Mouse (Mus musculus): Measurements from ENCODE around the gene Lrmda. TPM values are rescaled to one million over a fixed set of nuclear protein-coding genes. Genes with fewer than 3 reads are reported as not detected.

Gene Lrmda
- total and polyA plus RNA-seq, 2 experiments from 2014 or later: 0.18 TPM; not detected in 1

DNA sequence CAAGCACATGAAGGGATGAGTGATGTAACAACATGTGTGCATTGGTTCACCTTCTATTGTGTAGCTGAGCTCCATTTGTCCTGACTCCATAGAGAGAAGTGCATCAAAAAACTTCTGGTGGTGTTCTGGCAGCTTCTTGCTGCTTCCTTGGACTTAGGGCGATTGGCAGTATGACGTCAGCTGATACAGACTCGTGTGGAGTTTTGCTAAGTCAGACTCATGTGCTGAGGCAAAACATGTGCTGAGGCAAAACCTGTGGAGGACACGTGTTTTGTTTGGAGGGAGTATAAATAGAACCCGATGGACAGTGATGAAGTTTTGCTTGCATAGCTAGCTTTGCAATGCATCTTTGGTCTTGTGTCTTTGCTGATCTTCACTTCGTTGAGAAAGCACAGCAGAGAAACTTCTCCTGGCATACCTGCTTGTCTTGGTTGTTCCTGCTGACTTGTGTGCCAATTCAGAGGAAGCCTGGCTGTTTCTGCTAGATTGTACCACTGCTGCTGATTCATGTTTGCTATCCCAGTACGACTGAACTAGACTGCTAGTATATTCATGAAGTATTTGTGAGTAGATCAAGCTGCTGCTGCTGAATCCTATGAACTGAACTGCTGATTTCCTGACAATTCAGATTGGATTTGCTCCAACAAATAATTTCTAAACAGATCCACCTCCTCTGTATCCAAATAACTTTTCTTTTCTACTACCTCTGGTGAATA is 208.9 kb downstream of the Lrmda start:
- no peaks in the 10 kb centered on the region for H3K27me3 ChIP-seq (ENCODE audit: insufficient read depth, low read length)
- 83% methylated on average over 7 of the region's 7 CpGs for WGBS
- no peak overlapping the region for H3K4me3 ChIP-seq (ENCODE audit: low read depth, low read length)
- no peak for DNase-seq
- ATAC-seq: no peak
- TF ChIP-seq CTCF (IDR thresholded peaks at IDR 0.05; ENCODE audit: low read depth): no peak
- no peaks in the 10 kb centered on the region for H3K9me3 ChIP-seq (ENCODE audit: low read length)
- no peaks in the 10 kb centered on the region for H3K36me3 ChIP-seq (ENCODE audit: insufficient read depth)
- no peak overlapping the region for H3K4me2 ChIP-seq (ENCODE audit: low read depth)
- no peak overlapping the region for H3K9ac ChIP-seq
- H3K4me1 ChIP-seq (ENCODE audit: insufficient read depth): no peaks in the 10 kb centered on the region
- H3K27ac ChIP-seq (ENCODE audit: low read depth, low read length): no peak overlapping the region

DNA sequence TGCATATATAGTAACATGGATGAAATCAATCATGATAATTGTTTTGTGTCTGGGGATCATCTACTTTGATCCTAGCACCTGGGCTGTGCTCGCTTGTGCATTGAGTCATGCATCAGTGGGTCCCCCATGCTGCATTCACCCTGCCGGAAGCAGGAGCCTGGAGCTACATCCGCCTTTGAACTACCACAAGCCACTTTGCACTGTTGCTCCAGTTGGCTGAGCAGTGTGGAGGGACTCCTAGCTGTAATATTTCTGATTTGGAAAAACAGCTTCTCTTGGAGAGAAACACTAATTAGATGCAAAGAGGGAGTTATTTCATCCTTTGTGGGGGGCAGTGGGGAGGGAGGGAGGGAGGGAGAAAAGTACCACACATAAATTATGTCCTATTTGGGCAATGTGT is 220.8 kb downstream of the Lrmda start:
- 54% methylated on average over 3 of the region's 3 CpGs for WGBS
- TF ChIP-seq CTCF (IDR thresholded peaks at IDR 0.05; ENCODE audit: low read depth): no peak
- no peaks in the 10 kb centered on the region for H3K9me3 ChIP-seq (ENCODE audit: low read length)
- ATAC-seq: no peak
- H3K4me3 ChIP-seq (ENCODE audit: low read depth, low read length): no peak overlapping the region
- no peaks in the 10 kb centered on the region for H3K4me1 ChIP-seq (ENCODE audit: insufficient read depth)
- H3K4me2 ChIP-seq (ENCODE audit: low read depth): no peak overlapping the region
- no peak for DNase-seq
- no peaks in the 10 kb centered on the region for H3K36me3 ChIP-seq (ENCODE audit: insufficient read depth)
- H3K9ac ChIP-seq: no peak overlapping the region
- no peak overlapping the region for H3K27ac ChIP-seq (ENCODE audit: low read depth, low read length)
- H3K27me3 ChIP-seq (ENCODE audit: insufficient read depth, low read length): no peaks in the 10 kb centered on the region

DNA sequence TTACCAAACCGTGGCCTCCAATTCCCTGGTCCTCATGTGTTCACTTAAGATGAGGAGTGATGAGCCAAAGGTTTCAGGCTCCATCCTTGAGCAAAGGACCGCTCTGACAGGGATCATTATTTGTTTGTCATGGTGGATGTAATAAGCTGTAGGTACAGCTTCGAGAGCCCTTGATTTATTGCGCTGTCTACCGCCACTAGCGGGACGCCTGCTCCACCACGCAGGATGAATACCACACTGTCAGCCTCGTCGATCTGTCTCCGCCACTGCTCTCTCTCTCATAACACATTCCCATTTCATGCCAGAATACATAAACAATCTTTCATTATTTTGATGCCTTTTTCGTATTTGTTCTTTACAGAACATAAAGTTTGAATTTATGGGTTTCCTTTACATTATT is 235.9 kb downstream of the Lrmda start:
- DNase-seq (no peak), ATAC-seq (no peak)
- no peak overlapping the region for H3K9ac ChIP-seq
- H3K9me3 ChIP-seq (ENCODE audit: low read length): no peaks in the 10 kb centered on the region
- H3K4me1 ChIP-seq (ENCODE audit: insufficient read depth): peaks cover 12% of the 10 kb centered on the region; the same call in 1 of the 2 replicates
- 79% methylated on average over 12 of the region's 12 CpGs for WGBS
- no peak for TF ChIP-seq CTCF (IDR thresholded peaks at IDR 0.05; ENCODE audit: low read depth)
- no peak overlapping the region for H3K4me2 ChIP-seq (ENCODE audit: low read depth)
- no peaks in the 10 kb centered on the region for H3K27me3 ChIP-seq (ENCODE audit: insufficient read depth, low read length)
- no peaks in the 10 kb centered on the region for H3K36me3 ChIP-seq (ENCODE audit: insufficient read depth)
- H3K27ac ChIP-seq (ENCODE audit: low read depth, low read length): no peak overlapping the region
- no peak overlapping the region for H3K4me3 ChIP-seq (ENCODE audit: low read depth, low read length)

DNA sequence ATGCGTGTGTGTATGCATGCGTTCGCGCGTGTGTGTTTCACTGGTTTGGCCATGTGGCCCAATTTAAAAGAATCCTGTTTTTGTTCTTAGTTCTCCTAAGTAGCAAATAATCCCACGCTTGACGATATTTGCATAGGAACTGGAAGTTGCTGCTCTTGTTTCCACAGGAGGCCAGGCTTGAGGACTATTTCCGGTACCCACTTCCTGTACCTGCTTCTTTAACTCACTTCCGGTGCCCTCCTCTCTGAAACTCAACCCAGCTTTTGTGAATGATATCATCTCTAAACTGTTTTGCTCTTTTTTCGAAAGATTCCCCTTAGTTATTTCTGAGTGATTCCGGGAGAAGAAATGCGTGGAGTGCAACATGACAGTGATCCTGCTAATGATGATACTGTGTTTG is 236.8 kb downstream of the Lrmda start:
- no peak overlapping the region for H3K4me2 ChIP-seq (ENCODE audit: low read depth)
- peaks cover 12% of the 10 kb centered on the region; the same call in 1 of the 2 replicates for H3K4me1 ChIP-seq (ENCODE audit: insufficient read depth)
- no peaks in the 10 kb centered on the region for H3K27me3 ChIP-seq (ENCODE audit: insufficient read depth, low read length)
- H3K9ac ChIP-seq: no peak overlapping the region
- no peaks in the 10 kb centered on the region for H3K36me3 ChIP-seq (ENCODE audit: insufficient read depth)
- no peak for TF ChIP-seq CTCF (IDR thresholded peaks at IDR 0.05; ENCODE audit: low read depth)
- 85% methylated on average over 12 of the region's 12 CpGs for WGBS
- no peak overlapping the region for H3K4me3 ChIP-seq (ENCODE audit: low read depth, low read length)
- DNase-seq (no peak), ATAC-seq (no peak)
- no peaks in the 10 kb centered on the region for H3K9me3 ChIP-seq (ENCODE audit: low read length)
- H3K27ac ChIP-seq (ENCODE audit: low read depth, low read length): no peak overlapping the region

DNA sequence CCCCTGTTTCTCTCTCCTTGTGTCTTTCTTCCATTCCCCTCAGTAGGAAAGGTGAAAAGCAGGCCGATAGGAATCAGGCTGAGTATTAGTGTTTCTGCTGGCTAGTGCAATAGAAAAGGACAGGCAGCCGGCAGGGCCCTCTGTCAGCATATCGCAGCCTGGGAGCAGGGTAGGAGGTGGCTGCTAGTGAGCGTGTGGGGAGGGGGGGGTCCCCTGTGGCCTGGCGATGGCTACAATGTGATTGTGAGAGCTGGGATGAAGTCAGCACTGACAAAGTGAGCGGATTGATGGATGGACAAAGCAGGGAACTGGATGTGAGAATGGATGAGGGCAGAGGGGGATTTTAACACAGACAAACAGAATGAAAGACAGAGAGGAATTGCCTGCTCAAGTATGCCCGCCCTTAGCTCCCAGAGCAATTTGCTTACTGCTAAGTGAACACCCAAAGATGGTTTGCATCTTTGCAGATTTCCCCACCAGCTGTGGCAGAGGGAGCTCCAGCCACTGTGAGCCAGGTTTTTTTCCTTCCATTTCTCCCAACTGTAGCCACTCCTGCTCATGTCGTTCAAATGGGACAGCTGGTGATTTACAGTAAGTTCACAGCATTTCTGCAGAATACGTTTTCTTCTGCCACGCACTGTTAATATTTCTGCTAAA is 240.0 kb downstream of the Lrmda start:
- H3K27me3 ChIP-seq (ENCODE audit: insufficient read depth, low read length): no peaks in the 10 kb centered on the region
- H3K4me2 ChIP-seq (ENCODE audit: low read depth): 0 out of 2 replicates have a peak overlapping the region, but pooled peaks have one; percentile 8
- TF ChIP-seq CTCF (IDR thresholded peaks at IDR 0.05; ENCODE audit: low read depth): 0 out of 2 replicates have a peak, but pooled peaks have one; percentile 15
- DNase-seq (peak; percentile 61), ATAC-seq (peak; percentile 47)
- no peaks in the 10 kb centered on the region for H3K9me3 ChIP-seq (ENCODE audit: low read length)
- H3K27ac ChIP-seq (ENCODE audit: low read depth, low read length): 0 out of 2 replicates have a peak overlapping the region, but pooled peaks have one; percentile 21
- H3K4me3 ChIP-seq (ENCODE audit: low read depth, low read length): no peak overlapping the region
- H3K36me3 ChIP-seq (ENCODE audit: insufficient read depth): no peaks in the 10 kb centered on the region
- peaks cover 12% of the 10 kb centered on the region; the same call in 1 of the 2 replicates for H3K4me1 ChIP-seq (ENCODE audit: insufficient read depth)
- WGBS: 17% methylated on average over 10 of the region's 10 CpGs
- H3K9ac ChIP-seq: 0 out of 2 replicates have a peak overlapping the region, but pooled peaks have one; percentile 6

DNA sequence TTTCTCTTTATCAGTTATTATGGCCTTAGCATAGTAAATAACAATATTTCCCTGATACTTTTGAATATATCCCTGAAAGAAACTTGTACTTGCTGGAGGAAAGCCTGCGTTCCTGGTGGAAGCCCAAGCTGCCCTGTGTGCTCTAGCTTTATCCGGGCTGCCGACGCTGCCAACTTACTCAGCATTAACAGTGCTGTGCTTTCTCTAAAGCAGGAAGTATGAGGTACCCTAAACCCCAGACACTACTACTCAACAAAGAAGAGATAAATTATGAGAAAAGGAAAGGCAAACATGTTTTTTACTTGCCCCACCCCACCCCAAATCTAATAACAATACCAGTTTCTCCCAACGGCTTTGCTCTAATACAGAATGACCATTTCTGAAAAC is 240.5 kb downstream of the Lrmda start:
- ATAC-seq (no peak), DNase-seq (no peak)
- Histone ChIP-seq H3K36me3 (ENCODE audit: insufficient read depth) (no peaks in the 10 kb centered on the region), H3K9ac (no peak overlapping the region), H3K4me1 (ENCODE audit: insufficient read depth) (peaks cover 12% of the 10 kb centered on the region; the same call in 1 of the 2 replicates), H3K9me3 (ENCODE audit: low read length) (no peaks in the 10 kb centered on the region), H3K4me2 (ENCODE audit: low read depth) (no peak overlapping the region), H3K4me3 (ENCODE audit: low read depth, low read length) (no peak overlapping the region), H3K27me3 (ENCODE audit: insufficient read depth, low read length) (no peaks in the 10 kb centered on the region), H3K27ac (ENCODE audit: low read depth, low read length) (no peak overlapping the region)
- 42% methylated on average over 5 of the region's 5 CpGs for WGBS
- TF ChIP-seq CTCF (IDR thresholded peaks at IDR 0.05; ENCODE audit: low read depth): no peak
